Mouse (Mus musculus) MEL (cell line): ENCODE measurements at regions not wholly inside any gene's neighbourhood (a gene's known extent, or its start where the extent isn't known, plus 50 kb on each side); places are given as distances from the start of the nearest gene placed in this dataset.

Source experiments
- DNase-seq: peaks from one replicate; pipeline ENCODE4 v3.0.0; 2011; ENCODE audit warnings: low read depth, low spot score
- H3K27ac ChIP-seq: 2 replicates; pipeline ENCODE4 v1.5.1; 2012; ENCODE audit warnings: low read depth, mild to moderate bottlenecking, control low read depth, low read length, moderate library complexity; ENCODE audit not compliant: control insufficient read depth
- H3K27me3 ChIP-seq, 2 experiments: fragments of 150-350 bp in 1 of 2; sonication (generic) in 1 of 2; 2 replicates each; pipeline ENCODE4 v1.6.1; 2012; ENCODE audit warnings: low read length in 2 of 2, mild to moderate bottlenecking in 2 of 2, improper control_type of control experiment in 1 of 2, moderate library complexity in 1 of 2; ENCODE audit not compliant: insufficient read depth in 2 of 2, control insufficient read depth in 1 of 2
- H3K36me3 ChIP-seq, 2 experiments: 2 replicates each; pipeline ENCODE4 v1.6.1; 2012 to 2014; ENCODE audit warnings: low read length in 2 of 2, improper control_type of control experiment in 1 of 2, inconsistent platforms in 1 of 2, mild to moderate bottlenecking in 1 of 2; ENCODE audit not compliant: insufficient read depth in 2 of 2, control insufficient read depth in 1 of 2
- H3K4me1 ChIP-seq, 2 experiments: fragments of 150-350 bp in 1 of 2; sonication (generic) in 1 of 2; 2 replicates each; pipeline ENCODE4 v1.6.1; 2012; ENCODE audit warnings: low read length in 2 of 2, improper control_type of control experiment in 1 of 2, mild to moderate bottlenecking in 1 of 2; ENCODE audit not compliant: insufficient read depth in 2 of 2, control insufficient read depth in 1 of 2
- H3K4me3 ChIP-seq, 2 experiments: fragments of 150-350 bp in 1 of 2; sonication (generic) in 1 of 2; 2 replicates each; pipeline ENCODE4 v1.5.1; 2012; ENCODE audit warnings: low read depth in 2 of 2, low read length in 2 of 2, mild to moderate bottlenecking in 2 of 2, moderate library complexity in 2 of 2, control low read depth in 1 of 2, improper control_type of control experiment in 1 of 2; ENCODE audit not compliant: control insufficient read depth in 1 of 2, insufficient read depth in 1 of 2
- H3K79me2 ChIP-seq: 2 replicates; pipeline ENCODE4 v1.6.1; 2012; ENCODE audit warnings: mild to moderate bottlenecking, low read length, moderate library complexity; ENCODE audit not compliant: control insufficient read depth, poor library complexity, insufficient read depth
- H3K9ac ChIP-seq: 2 replicates; pipeline ENCODE4 v1.6.1; 2012; ENCODE audit warnings: low read depth, mild to moderate bottlenecking, control low read depth, low read length, moderate library complexity; ENCODE audit not compliant: control insufficient read depth, poor library complexity, severe bottlenecking
- H3K9me3 ChIP-seq: fragments of 150-350 bp; sonication (generic); replicated peaks from 2 replicates; pipeline ENCODE4 v1.6.1; 2012; ENCODE audit warnings: mild to moderate bottlenecking, low read length, improper control_type of control experiment, moderate library complexity; ENCODE audit not compliant: insufficient read depth
- CHD1 ChIP-seq: IDR thresholded peaks from 2 replicates; pipeline ENCODE4 v1.6.1; 2012; ENCODE audit warnings: low read depth, mild to moderate bottlenecking, inconsistent platforms, low read length, improper control_type of control experiment
- CHD2 ChIP-seq: IDR thresholded peaks from 2 replicates; pipeline ENCODE4 v1.6.1; 2011; ENCODE audit warnings: low read length, improper control_type of control experiment
- CTCF ChIP-seq, 3 experiments: IDR thresholded peaks in 2 of 3; conservative IDR thresholded peaks in 1 of 3; 2 replicates each; pipeline ENCODE4 v1.5.1; 2011 to 2012; ENCODE audit warnings: low read length in 3 of 3, low read depth in 2 of 3, mild to moderate bottlenecking in 2 of 3, improper control_type of control experiment in 1 of 3, inconsistent platforms in 1 of 3, mixed read lengths in 1 of 3, moderate library complexity in 1 of 3; ENCODE audit not compliant: control insufficient read depth in 1 of 3, insufficient read depth in 1 of 3, poor library complexity in 1 of 3, severe bottlenecking in 1 of 3
- E2F4 ChIP-seq: IDR thresholded peaks from 2 replicates; pipeline ENCODE4 v1.6.1; 2011; ENCODE audit warnings: low read depth, low read length, improper control_type of control experiment, borderline replicate concordance
- ELF1 ChIP-seq: IDR thresholded peaks from 2 replicates; pipeline ENCODE4 v1.6.1; 2014; ENCODE audit warnings: low read depth, mild to moderate bottlenecking, inconsistent platforms, low read length, improper control_type of control experiment, moderate library complexity
- ETS1 ChIP-seq: IDR thresholded peaks from 2 replicates; pipeline ENCODE4 v1.6.1; 2012; ENCODE audit warnings: low read depth, mild to moderate bottlenecking, inconsistent platforms, low read length, improper control_type of control experiment, moderate library complexity
- GATA1 ChIP-seq: IDR thresholded peaks from 2 replicates; pipeline ENCODE4 v1.6.1; 2011; ENCODE audit warnings: low read depth, low read length, improper control_type of control experiment
- HCFC1 ChIP-seq: IDR thresholded peaks from 2 replicates; pipeline ENCODE4 v1.6.1; 2012; ENCODE audit warnings: low read depth, mild to moderate bottlenecking, inconsistent platforms, low read length, improper control_type of control experiment, moderate library complexity
- JUND ChIP-seq: IDR thresholded peaks from 2 replicates; pipeline ENCODE4 v1.6.1; 2011; ENCODE audit warnings: low read depth, mild to moderate bottlenecking, improper control_type of control experiment, low read length
- KAT2A ChIP-seq: conservative IDR thresholded peaks from 2 replicates; pipeline ENCODE4 v1.6.1; 2012; ENCODE audit warnings: low read depth, low read length, improper control_type of control experiment, inconsistent platforms
- MAFK ChIP-seq: IDR thresholded peaks from 2 replicates; pipeline ENCODE4 v1.6.1; 2011; ENCODE audit warnings: low read depth, mild to moderate bottlenecking, low read length, improper control_type of control experiment, borderline replicate concordance
- MAZ ChIP-seq: IDR thresholded peaks from 2 replicates; pipeline ENCODE4 v1.6.1; 2012; ENCODE audit warnings: low read depth, mild to moderate bottlenecking, inconsistent platforms, low read length, improper control_type of control experiment
- MEF2A ChIP-seq: IDR thresholded peaks from 2 replicates; pipeline ENCODE4 v1.6.1; 2014; ENCODE audit warnings: low read depth, mild to moderate bottlenecking, inconsistent platforms, low read length, improper control_type of control experiment; ENCODE audit not compliant: poor library complexity, insufficient replicate concordance, severe bottlenecking; ENCODE audit errors: extremely low read depth
- MXI1 ChIP-seq: IDR thresholded peaks from 2 replicates; pipeline ENCODE4 v1.6.1; 2011; ENCODE audit warnings: mild to moderate bottlenecking, low read depth, low read length, improper control_type of control experiment
- MYB ChIP-seq: IDR thresholded peaks from 2 replicates; pipeline ENCODE4 v1.6.1; 2011; ENCODE audit warnings: mild to moderate bottlenecking, low read depth, low read length, improper control_type of control experiment
- MYC ChIP-seq: IDR thresholded peaks from 2 replicates; pipeline ENCODE4 v1.6.1; 2011; ENCODE audit warnings: low read depth, mild to moderate bottlenecking, low read length, improper control_type of control experiment, moderate library complexity
- NELFE ChIP-seq: IDR thresholded peaks from 2 replicates; pipeline ENCODE4 v1.6.1; 2011; ENCODE audit warnings: low read depth, low read length, improper control_type of control experiment
- POLR2A ChIP-seq, 2 experiments: IDR thresholded peaks; 2 replicates each; pipeline ENCODE4 v1.6.1; 2011 to 2012; ENCODE audit warnings: low read length in 2 of 2, mild to moderate bottlenecking in 2 of 2, control low read depth in 1 of 2, improper control_type of control experiment in 1 of 2, low read depth in 1 of 2, moderate library complexity in 1 of 2; ENCODE audit not compliant: control insufficient read depth in 1 of 2, insufficient read depth in 1 of 2, poor library complexity in 1 of 2
- POLR2AphosphoS5 ChIP-seq: IDR thresholded peaks from 2 replicates; pipeline ENCODE4 v1.6.1; 2012; ENCODE audit warnings: low read depth, borderline replicate concordance, mild to moderate bottlenecking, inconsistent platforms, low read length, moderate library complexity, mixed read lengths
- SIN3A ChIP-seq: IDR thresholded peaks from 2 replicates; pipeline ENCODE4 v1.6.1; 2012; ENCODE audit warnings: low read length, improper control_type of control experiment, inconsistent platforms
- SMC3 ChIP-seq: IDR thresholded peaks from 2 replicates; pipeline ENCODE4 v1.6.1; 2011; ENCODE audit warnings: low read depth, low read length, improper control_type of control experiment
- TBP ChIP-seq: IDR thresholded peaks from 2 replicates; pipeline ENCODE4 v1.8.0; 2011; ENCODE audit warnings: low read depth, low read length, improper control_type of control experiment
- USF1 ChIP-seq: IDR thresholded peaks from 2 replicates; pipeline ENCODE4 v1.6.1; 2014; ENCODE audit warnings: low read depth, mild to moderate bottlenecking, inconsistent platforms, low read length, improper control_type of control experiment, moderate library complexity
- USF2 ChIP-seq, 2 experiments: IDR thresholded peaks; 2 replicates each; pipeline ENCODE4 v1.6.1; 2011 to 2012; ENCODE audit warnings: improper control_type of control experiment in 2 of 2, low read length in 2 of 2, borderline replicate concordance in 1 of 2, inconsistent platforms in 1 of 2, low read depth in 1 of 2, mild to moderate bottlenecking in 1 of 2; ENCODE audit not compliant: insufficient read depth in 1 of 2
- ZC3H11A ChIP-seq: IDR thresholded peaks from 2 replicates; pipeline ENCODE4 v1.6.1; 2012; ENCODE audit warnings: low read depth, mild to moderate bottlenecking, inconsistent platforms, low read length, improper control_type of control experiment
- ZKSCAN1 ChIP-seq: IDR thresholded peaks from 2 replicates; pipeline ENCODE4 v1.6.1; 2012; ENCODE audit warnings: low read depth, mild to moderate bottlenecking, inconsistent platforms, low read length, improper control_type of control experiment, moderate library complexity
- ZNF384 ChIP-seq: IDR thresholded peaks from 2 replicates; pipeline ENCODE4 v1.6.1; 2012; ENCODE audit warnings: low read depth, mild to moderate bottlenecking, inconsistent platforms, low read length, improper control_type of control experiment

DNA sequence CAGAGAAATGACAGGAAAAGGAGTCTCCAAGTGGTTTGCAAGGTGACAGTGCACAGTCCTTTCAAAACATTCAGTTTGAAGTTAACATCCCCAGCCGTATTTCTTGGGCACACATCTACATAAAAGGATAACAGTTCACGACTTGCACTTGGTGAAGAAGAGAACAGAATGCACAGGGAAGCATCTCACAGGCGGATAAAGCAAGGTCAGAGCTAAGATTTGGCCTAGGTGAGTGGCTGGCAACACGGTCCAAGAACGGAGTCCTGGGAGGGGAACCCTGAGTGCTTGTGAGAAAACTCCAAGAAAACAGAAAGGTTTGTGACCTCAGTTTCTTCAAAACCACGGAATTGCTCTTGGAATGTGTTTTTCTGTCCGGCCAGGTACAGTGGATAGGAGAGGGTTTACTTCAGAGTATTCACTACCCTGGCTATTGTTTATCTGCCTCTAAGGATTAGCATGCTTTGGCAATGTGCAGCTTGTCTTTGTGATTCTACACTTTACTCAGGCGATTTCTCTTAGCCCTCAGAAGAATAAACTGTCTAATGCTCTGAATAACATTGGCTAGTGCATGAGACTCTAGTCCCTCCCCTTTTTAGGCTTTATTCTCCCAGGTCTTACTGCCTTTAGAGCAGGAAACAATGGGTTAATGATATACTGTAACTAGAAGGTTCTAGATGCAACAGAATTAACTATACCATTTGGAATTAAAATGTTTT lies 73.4 kb upstream of the Chd2 start:
- H3K27ac ChIP-seq = peak overlapping the region; percentile 17
- DNase-seq = no peak
- peaks cover 0 to 28% of the 10 kb centered on the region in 2 experiments; a peak in 2 of 4 replicates for H3K36me3 ChIP-seq
- TF ChIP-seq ETS1 (no peak), CHD1 (no peak), USF2 (IDR thresholded peaks at IDR 0.05; ENCODE audit: borderline replicate concordance in 1 of 2, insufficient read depth in 1 of 2, low read depth in 1 of 2, low read length in 2 of 2) (no peak), TBP (no peak), USF1 (no peak), MYC (no peak), KAT2A (no peak), MEF2A (no peak), HCFC1 (no peak), ZKSCAN1 (no peak), NELFE (no peak), CHD2 (no peak), MXI1 (no peak), E2F4 (no peak), JUND (no peak), ZNF384 (no peak), ZC3H11A (no peak), CTCF (IDR thresholded peaks at IDR 0.05 in 2 of 3, conservative IDR thresholded peaks at IDR 0.05 in 1 of 3; ENCODE audit: control insufficient read depth in 1 of 3, insufficient read depth in 1 of 3, low read depth in 2 of 3, low read length in 3 of 3, poor library complexity in 1 of 3, severe bottlenecking in 1 of 3) (no peak)
- peaks cover 12% of the 10 kb centered on the region; the same call in 1 of the 2 replicates for H3K79me2 ChIP-seq
- H3K27me3 ChIP-seq = no peaks in the 10 kb centered on the region
- no peak overlapping the region for H3K9ac ChIP-seq
- H3K9me3 ChIP-seq = no peaks in the 10 kb centered on the region
- H3K4me1 ChIP-seq = peaks cover 11 to 17% of the 10 kb centered on the region in 2 experiments
- no peak overlapping the region for H3K4me3 ChIP-seq

DNA sequence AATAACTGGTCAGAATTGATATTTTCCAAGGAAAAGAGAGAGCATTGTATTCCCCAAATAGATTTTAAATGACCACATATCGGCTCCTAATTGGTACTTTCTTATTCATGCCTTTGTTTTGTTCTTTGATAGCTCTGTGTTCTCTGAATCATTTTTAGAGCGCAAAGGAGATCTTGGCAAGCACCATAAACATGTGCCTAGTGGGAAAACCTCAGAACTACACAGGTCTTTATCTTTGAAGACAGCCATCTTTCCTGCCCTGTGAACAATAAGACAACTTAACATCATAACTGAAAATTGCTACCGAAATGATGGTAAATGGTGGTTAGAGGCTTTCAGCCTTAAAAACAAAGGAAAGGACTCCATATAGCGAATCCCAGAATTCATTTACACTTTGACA lies 72.7 kb upstream of the Chd2 start:
- peaks cover 0 to 31% of the 10 kb centered on the region in 2 experiments; a peak in 2 of 4 replicates for H3K36me3 ChIP-seq
- DNase-seq = peak; percentile 72
- H3K4me3 ChIP-seq = 0 out of 4 replicates have a peak overlapping the region, but pooled peaks of 1 of the 2 experiments have one; percentile 30
- no peaks in the 10 kb centered on the region for H3K27me3 ChIP-seq
- peaks cover 11 to 20% of the 10 kb centered on the region in 2 experiments for H3K4me1 ChIP-seq
- H3K79me2 ChIP-seq = peaks cover 12% of the 10 kb centered on the region; the same call in 1 of the 2 replicates
- H3K9me3 ChIP-seq = no peaks in the 10 kb centered on the region
- peak overlapping the region; percentile 17 for H3K27ac ChIP-seq
- no peak overlapping the region for H3K9ac ChIP-seq
- no peak for TF ChIP-seq POLR2A (IDR thresholded peaks at IDR 0.05; ENCODE audit: control insufficient read depth in 1 of 2, insufficient read depth in 1 of 2, low read depth in 1 of 2, low read length in 2 of 2, poor library complexity in 1 of 2)
- TF ChIP-seq MYB = no peak
- no peak for TF ChIP-seq MAFK
- no peak for TF ChIP-seq CTCF (IDR thresholded peaks at IDR 0.05 in 2 of 3, conservative IDR thresholded peaks at IDR 0.05 in 1 of 3; ENCODE audit: control insufficient read depth in 1 of 3, insufficient read depth in 1 of 3, low read depth in 2 of 3, low read length in 3 of 3, poor library complexity in 1 of 3, severe bottlenecking in 1 of 3)
- TF ChIP-seq ETS1 = peak; percentile 48; the same call in 1 of the 2 replicates
- TF ChIP-seq MXI1 = 0 out of 2 replicates have a peak, but pooled peaks have one; percentile 47
- no peak for TF ChIP-seq USF1
- TF ChIP-seq JUND = no peak
- TF ChIP-seq NELFE = no peak
- no peak for TF ChIP-seq ZKSCAN1
- TF ChIP-seq HCFC1 = no peak
- TF ChIP-seq ZNF384 = no peak
- no peak for TF ChIP-seq KAT2A
- no peak for TF ChIP-seq E2F4
- TF ChIP-seq SIN3A = peak; percentile 61
- TF ChIP-seq POLR2AphosphoS5 = no peak
- peak; percentile 50 for TF ChIP-seq GATA1
- TF ChIP-seq MYC = peak; percentile 82; the same call in 1 of the 2 replicates
- TF ChIP-seq SMC3 = no peak
- no peak for TF ChIP-seq MEF2A
- TF ChIP-seq MAZ = no peak
- TF ChIP-seq ELF1 = no peak
